Mouse (Mus musculus) cortical plate, adult 2 months (tissue): ENCODE measurements around the gene Sec22b. TPM values are rescaled to one million over a fixed set of nuclear protein-coding genes. Genes with fewer than 3 reads are reported as not detected.

Experiments
- H3K27ac ChIP-seq: fragments of 200-500 bp; 2 replicates; pipeline ENCODE4 v1.5.1; 2012; ENCODE audit warnings: low read length, control low read depth, inconsistent platforms; ENCODE audit not compliant: insufficient read depth
- H3K4me1 ChIP-seq: fragments of 200-500 bp; 2 replicates; pipeline ENCODE4 v1.6.1; 2011; ENCODE audit warnings: low read length; ENCODE audit not compliant: control insufficient read depth, insufficient read depth
- H3K4me3 ChIP-seq: fragments of 200-500 bp; 2 replicates; pipeline ENCODE4 v1.5.1; 2011; ENCODE audit warnings: mild to moderate bottlenecking, low read length, control low read depth; ENCODE audit not compliant: insufficient read depth
- CTCF ChIP-seq: fragments of 200-500 bp; IDR thresholded peaks from 2 replicates; pipeline ENCODE4 v1.5.1; 2011; ENCODE audit warnings: mild to moderate bottlenecking, control low read depth, low read length; ENCODE audit not compliant: insufficient read depth; ENCODE audit errors: extremely low read depth
- POLR2A ChIP-seq: fragments of 200-500 bp; IDR thresholded peaks from 2 replicates; pipeline ENCODE4 v1.6.1; 2011; ENCODE audit warnings: mild to moderate bottlenecking, low read length, control low read depth; ENCODE audit not compliant: insufficient read depth; ENCODE audit errors: extremely low read depth
- polyA plus RNA-seq: library from polyadenylated mRNA; depleted of rRNA; stranded (reverse); fragments of >200 nt; gene quantifications from 2 replicates; pipeline ENCODE4 v1.2.3, GENCODE M21; 2012

Gene Sec22b
- polyA plus RNA-seq, 1 experiment: 64.5 TPM

DNA sequence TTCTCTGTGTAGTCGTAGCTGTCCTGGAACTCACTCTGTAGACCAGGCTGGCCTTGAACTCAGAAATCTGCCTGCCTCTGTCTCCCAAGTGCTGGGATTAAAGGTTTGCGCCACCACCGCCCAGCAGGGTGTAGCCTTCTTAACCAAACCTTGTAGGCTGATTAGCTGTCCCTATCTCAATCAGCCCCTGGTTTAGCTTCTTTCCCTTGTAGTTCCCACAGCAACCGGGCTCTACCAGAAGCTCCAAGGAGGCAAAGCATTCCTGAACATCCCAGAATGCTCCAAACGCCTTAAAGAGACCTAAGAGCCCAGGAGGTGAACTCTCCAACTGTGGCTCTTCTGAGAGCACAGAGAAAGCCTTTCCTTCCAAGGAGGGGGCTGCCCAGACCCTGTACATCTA lies 32.3 kb upstream of the Sec22b start:
- TF ChIP-seq CTCF (no peak), POLR2A (no peak)

DNA sequence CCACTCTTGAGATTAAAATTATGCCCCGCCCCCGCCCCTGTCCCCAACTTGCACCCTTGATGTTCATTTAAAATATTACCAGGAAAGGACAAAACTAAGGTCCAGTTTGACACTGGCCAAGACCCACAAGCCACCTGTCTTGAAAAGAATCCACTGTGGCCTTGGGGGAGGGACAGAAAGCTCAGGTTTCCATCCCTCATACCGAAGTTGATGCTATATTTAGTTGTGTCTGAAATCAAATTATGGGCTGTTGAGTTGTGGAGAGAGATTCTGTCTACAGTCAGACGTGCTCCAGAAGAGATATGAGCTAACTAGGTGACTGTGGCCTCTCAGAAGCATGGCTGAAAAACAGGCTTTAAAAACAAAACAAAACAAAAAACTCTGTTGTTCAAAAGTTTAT lies 31.3 kb upstream of the Sec22b start:
- peaks cover 2% of the 10 kb centered on the region; the same call in 1 of the 2 replicates for H3K4me1 ChIP-seq
- no peak overlapping the region for H3K4me3 ChIP-seq
- no peak overlapping the region for H3K27ac ChIP-seq
- TF ChIP-seq POLR2A: no peak

More for the DNA sequence above, 32.3 kb upstream of the Sec22b start:
- Histone ChIP-seq H3K4me1 (peaks cover 2% of the 10 kb centered on the region; the same call in 1 of the 2 replicates), H3K4me3 (peak overlapping the region; percentile 60; the same call in 1 of the 2 replicates), H3K27ac (no peak overlapping the region)

GRCm38 (mm10) chr3:97874777-97875176 lies 26.2 kb upstream of the Sec22b start:
- Histone ChIP-seq H3K4me1 (no peaks in the 10 kb centered on the region), H3K27ac (no peak overlapping the region), H3K4me3 (no peak overlapping the region)
- no peak for TF ChIP-seq POLR2A
- TF ChIP-seq CTCF: no peak

DNA sequence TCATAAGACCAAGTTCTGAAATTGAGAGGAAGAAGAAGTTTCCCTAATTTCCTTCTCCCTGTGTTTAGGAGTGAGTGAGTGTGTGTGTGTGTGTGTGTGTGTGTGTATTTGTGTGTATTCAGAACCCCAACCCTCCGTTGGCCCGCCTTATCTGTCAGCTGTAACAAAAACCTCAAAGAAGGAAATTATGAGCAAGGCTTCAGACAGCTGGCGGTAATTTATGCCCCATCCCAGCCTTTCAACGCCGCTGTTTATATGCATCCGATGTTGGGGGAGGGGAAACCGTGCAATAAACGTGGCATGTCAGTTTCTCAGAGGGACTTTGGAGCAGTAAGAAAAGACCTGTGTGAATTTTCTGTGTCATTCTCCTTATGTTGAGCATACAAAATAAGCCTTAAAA lies 24.7 kb upstream of the Sec22b start:
- Histone ChIP-seq H3K27ac (no peak overlapping the region), H3K4me3 (no peak overlapping the region), H3K4me1 (no peaks in the 10 kb centered on the region)
- TF ChIP-seq POLR2A (no peak), CTCF (no peak)

GRCm38 (mm10) chr3:97879222-97879621 lies 21.8 kb upstream of the Sec22b start:
- no peaks in the 10 kb centered on the region for H3K4me1 ChIP-seq
- TF ChIP-seq POLR2A (no peak), CTCF (peak; percentile 68)
- no peak overlapping the region for H3K27ac ChIP-seq
- no peak overlapping the region for H3K4me3 ChIP-seq

DNA sequence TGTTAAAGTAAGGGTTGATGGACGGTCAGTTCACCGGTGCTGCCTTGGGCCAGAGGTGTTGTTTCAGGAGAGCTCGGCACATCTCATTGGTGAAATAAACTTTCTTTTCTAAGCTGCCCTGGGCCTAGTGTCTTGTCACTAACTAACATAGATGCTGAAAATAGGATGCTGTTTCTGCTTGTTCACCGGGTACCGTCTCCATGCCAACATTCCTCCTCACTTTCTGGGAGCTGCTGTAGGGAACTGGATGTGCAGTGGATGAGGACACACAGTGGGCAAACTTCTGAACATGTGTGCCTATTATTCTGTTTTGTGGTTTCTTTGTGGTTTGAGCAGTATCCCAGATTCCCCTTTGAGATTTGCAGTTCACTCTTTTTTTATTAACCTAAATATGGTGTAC lies 19.4 kb upstream of the Sec22b start:
- H3K4me1 ChIP-seq: peaks cover 3% of the 10 kb centered on the region
- H3K27ac ChIP-seq: no peak overlapping the region
- TF ChIP-seq CTCF (no peak), POLR2A (no peak)
- H3K4me3 ChIP-seq: no peak overlapping the region

DNA sequence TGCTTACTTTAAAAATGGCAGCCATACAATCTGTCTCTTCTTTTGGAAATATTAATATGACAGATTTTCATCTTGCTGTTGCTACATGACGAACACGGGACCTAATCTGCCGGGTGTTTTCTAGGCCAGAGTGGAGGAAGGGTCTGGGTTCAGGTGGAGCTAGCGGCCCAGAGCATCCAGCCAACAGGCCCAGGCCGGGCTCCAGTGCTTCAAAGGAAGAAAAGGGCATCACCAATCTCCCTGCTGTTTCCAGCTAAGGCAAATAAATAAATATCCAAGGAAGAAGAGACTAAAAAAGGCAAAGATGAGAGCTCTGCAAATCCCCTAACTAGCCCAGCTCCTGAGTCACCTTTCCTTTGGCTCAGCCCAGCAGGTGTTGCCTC lies 13.2 kb upstream of the Sec22b start:
- H3K4me1 ChIP-seq: peaks cover 5% of the 10 kb centered on the region
- H3K4me3 ChIP-seq: peak overlapping the region; percentile 96
- H3K27ac ChIP-seq: peak overlapping the region; percentile 95
- TF ChIP-seq CTCF: no peak
- no peak; the same call in 1 of the 2 replicates for TF ChIP-seq POLR2A

DNA sequence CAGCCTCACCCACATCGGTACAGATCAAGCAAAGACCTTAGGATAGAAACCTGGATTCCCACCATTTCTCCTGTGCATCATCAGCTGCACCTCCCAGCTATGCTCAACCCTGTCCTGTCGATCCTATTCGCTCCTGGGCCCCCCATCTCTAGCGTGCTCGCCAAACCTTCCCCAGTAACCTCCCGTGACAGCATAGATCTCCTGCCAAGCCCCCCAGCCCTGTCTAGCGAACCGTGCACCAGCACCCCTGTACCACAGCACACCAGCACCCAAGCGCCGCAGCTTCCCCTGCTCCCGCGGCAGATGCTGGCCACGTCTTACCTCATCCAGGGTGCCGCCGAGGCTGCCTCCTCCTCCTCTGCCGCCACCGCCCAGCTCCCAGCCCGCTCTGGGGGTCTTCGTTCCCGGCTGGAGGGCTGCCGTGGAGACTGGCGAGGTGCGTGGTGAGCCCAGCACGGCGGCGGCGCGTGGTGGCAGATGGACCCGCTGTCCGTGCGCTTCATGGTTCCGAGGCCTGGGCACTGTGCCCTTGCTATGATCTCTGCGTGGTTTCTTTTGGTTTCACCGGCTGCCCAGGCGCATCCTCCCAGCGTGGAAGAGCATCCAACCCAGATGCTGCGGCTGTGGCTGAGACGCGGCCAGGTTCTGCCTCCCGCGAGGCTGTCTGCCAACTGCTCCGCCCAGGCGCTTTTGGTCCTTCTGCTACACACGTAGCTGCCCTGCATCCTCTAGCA lies 12.7 kb upstream of the Sec22b start, which contains the start of gene Pde4dip:
Gene Pde4dip (minus strand): TSS at position 540 of the 734 bp plus-strand sequence.
- Histone ChIP-seq H3K27ac (peak within 1 kb of the TSS; percentile 95), H3K4me1 (peaks cover 5% of the 10 kb centered on the region)
- TF ChIP-seq CTCF (no peak), POLR2A (peak; percentile 86)

DNA sequence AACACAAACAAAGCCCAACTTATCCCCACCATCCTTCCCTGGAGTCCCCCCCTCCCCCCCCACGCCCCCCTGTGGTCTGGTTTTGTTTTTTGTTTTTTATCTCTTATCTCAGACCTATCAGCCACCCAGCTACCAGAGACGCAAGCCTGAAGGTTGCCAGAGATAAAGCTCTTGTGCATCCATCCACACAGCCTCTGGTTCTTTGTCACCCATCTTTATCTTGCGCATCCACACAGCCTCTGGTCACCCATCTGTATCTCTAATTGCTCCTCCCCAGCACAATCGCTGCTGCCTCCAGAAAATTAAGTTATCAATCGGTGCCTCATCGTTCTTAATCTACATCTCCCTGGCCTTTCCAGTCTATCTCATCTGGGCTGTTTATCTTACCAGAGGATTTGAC lies 10.8 kb upstream of the Sec22b start:
- no peak overlapping the region for H3K27ac ChIP-seq
- TF ChIP-seq POLR2A (no peak), CTCF (no peak)
- no peak overlapping the region for H3K4me3 ChIP-seq
- H3K4me1 ChIP-seq: peaks cover 5% of the 10 kb centered on the region

More for the DNA sequence above, 12.7 kb upstream of the Sec22b start, which contains the start of gene Pde4dip:
- H3K4me3 ChIP-seq: peak within 1 kb of the TSS; percentile 96

GRCm38 (mm10) chr3:97894695-97895094 lies 6.3 kb upstream of the Sec22b start:
- H3K4me3 ChIP-seq: no peak overlapping the region
- no peak overlapping the region for H3K27ac ChIP-seq
- TF ChIP-seq CTCF (peak; percentile 35), POLR2A (no peak)
- H3K4me1 ChIP-seq: peaks cover 2% of the 10 kb centered on the region; the same call in 1 of the 2 replicates
